Mouse (Mus musculus): ENCODE data around the gene Ganc. TPM values are rescaled to one million over a fixed set of nuclear protein-coding genes. Genes with fewer than 3 reads are reported as not detected.

Ganc gene
- polyA plus RNA-seq, 1 experiment from 2014 or later, result 7.8 TPM

- no peaks in the 10 kb centered on the region for H3K9me3 ChIP-seq (ENCODE audit: control insufficient read depth, low read length)
- H3K4me3 ChIP-seq (ENCODE audit: low read depth, low read length), result no peak overlapping the region
- 57% methylated on average over 13 of the region's 13 CpGs for WGBS
- H3K36me3 ChIP-seq (ENCODE audit: control insufficient read depth, insufficient read depth, low read length), result peaks cover 10% of the 10 kb centered on the region
- no peak for DNase-seq (ENCODE audit: low spot score)
- no peak overlapping the region for H3K4me2 ChIP-seq
- no peak overlapping the region for H3K9ac ChIP-seq (ENCODE audit: low read depth, low read length)
- H3K27me3 ChIP-seq (replicated peaks; ENCODE audit: control insufficient read depth, insufficient read depth, low read length), result no peaks in the 10 kb centered on the region
- no peak overlapping the region for H3K27ac ChIP-seq (ENCODE audit: low read depth, low read length)
- peaks cover 15% of the 10 kb centered on the region for H3K4me1 ChIP-seq (replicated peaks; ENCODE audit: control insufficient read depth, insufficient read depth, low read length)
- no peak for ATAC-seq (replicated peaks; ENCODE audit: low FRiP score)
Observed at GRCm38 (mm10) chr2:120501931-120502604, 98.4 kb downstream of the Ganc start.

DNA sequence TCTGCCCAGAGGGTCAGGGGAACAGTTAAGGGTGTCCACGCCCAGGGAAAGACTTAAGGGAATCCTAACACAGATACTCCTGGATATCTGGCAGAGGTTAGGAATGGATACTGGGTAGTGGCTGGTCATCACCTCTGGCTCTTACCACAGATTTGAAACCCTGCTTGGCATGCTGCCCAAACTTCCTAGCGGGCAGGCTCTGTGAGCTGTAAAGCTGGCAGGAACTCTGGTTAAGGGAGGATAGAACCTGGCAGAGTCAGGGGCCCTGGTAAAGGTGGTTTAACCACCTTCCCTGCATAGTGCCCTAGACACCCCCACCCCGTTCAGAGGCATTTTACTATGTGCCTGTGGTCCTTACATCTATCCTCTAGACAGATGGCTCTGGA, 98.9 kb downstream of the Ganc start:
- H3K4me2 ChIP-seq, result no peak overlapping the region
- no peak for ATAC-seq (replicated peaks; ENCODE audit: low FRiP score)
- H3K27me3 ChIP-seq (replicated peaks; ENCODE audit: control insufficient read depth, insufficient read depth, low read length), result no peaks in the 10 kb centered on the region
- no peak overlapping the region for H3K9ac ChIP-seq (ENCODE audit: low read depth, low read length)
- WGBS, result 72% methylated on average over 3 of the region's 3 CpGs
- peaks cover 15% of the 10 kb centered on the region for H3K4me1 ChIP-seq (replicated peaks; ENCODE audit: control insufficient read depth, insufficient read depth, low read length)
- no peak overlapping the region for H3K4me3 ChIP-seq (ENCODE audit: low read depth, low read length)
- no peaks in the 10 kb centered on the region for H3K9me3 ChIP-seq (ENCODE audit: control insufficient read depth, low read length)
- no peak for DNase-seq (ENCODE audit: low spot score)
- peaks cover 10% of the 10 kb centered on the region for H3K36me3 ChIP-seq (ENCODE audit: control insufficient read depth, insufficient read depth, low read length)
- no peak overlapping the region for H3K27ac ChIP-seq (ENCODE audit: low read depth, low read length)

DNA sequence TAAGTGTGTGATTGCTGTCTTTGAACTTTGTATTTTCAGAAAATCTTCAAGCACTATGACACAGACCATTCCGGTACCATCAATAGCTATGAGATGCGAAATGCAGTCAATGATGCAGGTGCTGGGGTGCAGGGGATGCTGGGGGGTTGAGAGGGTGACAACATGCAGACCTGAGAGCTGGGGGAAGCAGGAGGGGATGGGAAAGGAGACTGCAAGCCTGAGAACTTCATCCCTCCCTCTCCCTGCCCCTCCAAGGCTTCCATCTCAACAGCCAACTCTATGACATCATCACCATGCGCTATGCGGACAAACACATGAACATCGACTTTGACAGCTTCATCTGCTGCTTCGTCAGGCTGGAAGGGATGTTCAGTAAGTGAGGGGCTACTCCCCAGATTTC, 99.4 kb downstream of the Ganc start:
- no peak overlapping the region for H3K9ac ChIP-seq (ENCODE audit: low read depth, low read length)
- H3K4me1 ChIP-seq (replicated peaks; ENCODE audit: control insufficient read depth, insufficient read depth, low read length), result peaks cover 15% of the 10 kb centered on the region
- no peaks in the 10 kb centered on the region for H3K9me3 ChIP-seq (ENCODE audit: control insufficient read depth, low read length)
- no peaks in the 10 kb centered on the region for H3K27me3 ChIP-seq (replicated peaks; ENCODE audit: control insufficient read depth, insufficient read depth, low read length)
- no peak overlapping the region for H3K27ac ChIP-seq (ENCODE audit: low read depth, low read length)
- ATAC-seq (replicated peaks; ENCODE audit: low FRiP score) (no peak), DNase-seq (ENCODE audit: low spot score) (no peak)
- H3K4me2 ChIP-seq, result no peak overlapping the region
- H3K4me3 ChIP-seq (ENCODE audit: low read depth, low read length), result no peak overlapping the region
- H3K36me3 ChIP-seq (ENCODE audit: control insufficient read depth, insufficient read depth, low read length), result peaks cover 10% of the 10 kb centered on the region
- WGBS, result 88% methylated on average over 6 of the region's 6 CpGs

DNA sequence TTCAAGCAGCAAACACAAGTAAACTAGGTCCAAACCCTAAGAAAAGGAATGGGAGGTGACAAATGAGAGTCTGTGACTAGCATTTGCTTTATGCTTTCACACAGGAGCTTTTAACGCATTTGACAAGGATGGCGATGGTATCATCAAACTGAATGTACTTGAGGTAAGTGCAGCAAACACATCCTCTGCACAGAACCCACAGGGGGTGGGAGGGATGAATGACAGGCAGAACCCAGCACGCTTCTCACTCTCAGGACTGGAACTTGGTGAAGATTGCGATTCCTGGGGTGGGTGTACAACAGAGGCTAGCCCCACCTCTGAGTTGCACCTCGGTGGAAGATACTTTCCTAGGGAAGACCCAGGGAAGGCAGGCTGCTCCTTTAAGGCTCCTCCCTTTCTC, 100.3 kb downstream of the Ganc start:
- Histone ChIP-seq H3K27ac (ENCODE audit: low read depth, low read length) (no peak overlapping the region), H3K4me1 (replicated peaks; ENCODE audit: control insufficient read depth, insufficient read depth, low read length) (peaks cover 15% of the 10 kb centered on the region), H3K4me3 (ENCODE audit: low read depth, low read length) (no peak overlapping the region), H3K9ac (ENCODE audit: low read depth, low read length) (no peak overlapping the region), H3K36me3 (ENCODE audit: control insufficient read depth, insufficient read depth, low read length) (peaks cover 10% of the 10 kb centered on the region), H3K27me3 (replicated peaks; ENCODE audit: control insufficient read depth, insufficient read depth, low read length) (no peaks in the 10 kb centered on the region), H3K4me2 (no peak overlapping the region), H3K9me3 (ENCODE audit: control insufficient read depth, low read length) (no peaks in the 10 kb centered on the region)
- 70% methylated on average over 5 of the region's 5 CpGs for WGBS
- DNase-seq (ENCODE audit: low spot score) (no peak), ATAC-seq (replicated peaks; ENCODE audit: low FRiP score) (no peak)

Other genes with a start within 250 kb of the Ganc start
- 24.1 and 26.7 TPM in 2 replicates for gene Ehd4, start 249.3 kb upstream of the Ganc start, polyA plus RNA-seq (2014; fragmentation: Nextera tagmentation; extraction: Ambion mirVana)
- not detected in 2 replicates for gene Pla2g4e, start 158.6 kb upstream of the Ganc start, polyA plus RNA-seq (2014; fragmentation: Nextera tagmentation; extraction: Ambion mirVana)
- gene Pla2g4d, start 114.7 kb upstream of the Ganc start, polyA plus RNA-seq (2014; fragmentation: Nextera tagmentation; extraction: Ambion mirVana), result not detected in 2 replicates
- 0.10 TPM in 1 of 2 replicates, not detected in the other for gene Pla2g4f, start 89.7 kb upstream of the Ganc start, polyA plus RNA-seq (2014; fragmentation: Nextera tagmentation; extraction: Ambion mirVana)
- 15.5 and 19.8 TPM in 2 replicates for gene Vps39, start 50.8 kb upstream of the Ganc start, polyA plus RNA-seq (2014; fragmentation: Nextera tagmentation; extraction: Ambion mirVana)
- gene Tmem87a, start 217 bp downstream of the Ganc start, polyA plus RNA-seq (2014; fragmentation: Nextera tagmentation; extraction: Ambion mirVana), result 7.1 and 9.2 TPM in 2 replicates
- 6.3 and 7.5 TPM in 2 replicates for gene Capn3, start 52.1 kb downstream of the Ganc start, polyA plus RNA-seq (2014; fragmentation: Nextera tagmentation; extraction: Ambion mirVana)
- gene Zfp106, start 159.9 kb downstream of the Ganc start, polyA plus RNA-seq (2014; fragmentation: Nextera tagmentation; extraction: Ambion mirVana), result 75.0 and 81.9 TPM in 2 replicates
- 74.2 and 76.5 TPM in 2 replicates for gene Snap23, start 163.8 kb downstream of the Ganc start, polyA plus RNA-seq (2014; fragmentation: Nextera tagmentation; extraction: Ambion mirVana)
- gene Haus2, start 205.5 kb downstream of the Ganc start, polyA plus RNA-seq (2014; fragmentation: Nextera tagmentation; extraction: Ambion mirVana), result 30.6 and 31.2 TPM in 2 replicates
- gene Lrrc57, start 205.6 kb downstream of the Ganc start, polyA plus RNA-seq (2014; fragmentation: Nextera tagmentation; extraction: Ambion mirVana), result 17.2 and 24.2 TPM in 2 replicates
- gene Stard9, start 225.2 kb downstream of the Ganc start, polyA plus RNA-seq (2014; fragmentation: Nextera tagmentation; extraction: Ambion mirVana), result 3.0 and 3.5 TPM in 2 replicates

All from liver, embryonic 11.5 days (tissue).